Mouse (Mus musculus): ENCODE data around the gene 4930438A08Rik. TPM values are rescaled to one million over a fixed set of nuclear protein-coding genes. Genes with fewer than 3 reads are reported as not detected.
A peak's percentile ranks its signal among the peaks of the same experiment; 100 is the strongest.
"Not testable (repeated sequence)": the region's sequence is repeated elsewhere in the genome, so short reads cannot be mapped to it uniquely, and the experiment has no call there.

The 4930438A08Rik gene
- polyA plus RNA-seq, 1 experiment from 2014 or later = not detected

DNA sequence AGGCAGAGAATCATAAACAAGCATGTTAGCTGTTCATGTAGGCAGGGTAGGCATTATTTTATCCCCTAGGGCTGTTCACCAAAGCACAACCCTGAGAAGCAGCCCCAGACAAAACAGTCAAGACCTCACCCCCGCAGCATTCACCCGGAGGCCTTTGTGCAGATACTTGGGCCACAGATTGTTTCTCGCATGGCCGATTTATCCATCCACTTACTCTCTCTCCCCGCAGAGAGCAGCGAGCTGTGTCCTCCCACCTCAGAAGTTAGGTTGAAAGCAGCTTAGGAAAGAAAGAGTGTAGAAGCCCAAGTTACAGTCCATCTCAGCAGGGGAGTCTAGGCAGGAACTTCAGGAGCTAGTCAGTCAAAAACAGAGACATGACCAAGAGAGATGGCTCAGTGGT, 22.8 kb downstream of the 4930438A08Rik start:
- Histone ChIP-seq H3K9me3 (ENCODE audit: control insufficient read depth, low read length) (no peaks in the 10 kb centered on the region), H3K27ac (ENCODE audit: low read depth, low read length) (peak overlapping the region; percentile 31; the same call in 1 of the 2 replicates), H3K27me3 (ENCODE audit: control insufficient read depth, insufficient read depth, low read length) (no peaks in the 10 kb centered on the region), H3K9ac (ENCODE audit: low read depth, low read length) (no peak overlapping the region), H3K4me3 (ENCODE audit: low read length) (no peak overlapping the region), H3K4me2 (replicated peaks; ENCODE audit: low read depth, low read length) (no peak overlapping the region), H3K4me1 (ENCODE audit: control insufficient read depth, insufficient read depth, low read length) (peaks cover 3% of the 10 kb centered on the region; the same call in 1 of the 2 replicates), H3K36me3 (ENCODE audit: control insufficient read depth, insufficient read depth, low read length) (no peaks in the 10 kb centered on the region)
- 40% methylated on average over 6 of the region's 6 CpGs for WGBS
- ATAC-seq (ENCODE audit: low FRiP score, low TSS enrichment) = no peak

DNA sequence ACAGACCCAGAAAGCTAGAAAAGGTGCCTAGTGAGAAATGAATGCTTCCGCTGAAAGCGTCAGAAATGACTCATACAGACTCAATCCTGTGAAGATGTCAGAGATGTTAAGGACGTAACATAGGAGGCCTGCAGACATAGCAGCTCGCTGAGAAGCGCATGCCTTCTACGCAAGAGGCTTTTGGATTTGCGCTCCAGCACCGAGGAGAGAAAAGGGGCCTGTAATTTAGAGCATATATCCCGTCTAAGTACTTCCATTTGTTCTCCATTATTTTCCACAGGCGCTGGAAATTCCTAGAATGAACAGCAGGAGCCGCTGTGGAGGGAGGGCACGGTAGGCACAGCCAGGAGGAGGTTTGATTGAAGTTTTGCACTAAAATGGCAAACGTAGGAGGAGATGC, 26.5 kb downstream of the 4930438A08Rik start:
- H3K9me3 ChIP-seq (ENCODE audit: control insufficient read depth, low read length) = no peaks in the 10 kb centered on the region
- no peaks in the 10 kb centered on the region for H3K27me3 ChIP-seq (ENCODE audit: control insufficient read depth, insufficient read depth, low read length)
- no peak for ATAC-seq (ENCODE audit: low FRiP score, low TSS enrichment)
- WGBS = 13% methylated on average over 13 of the region's 13 CpGs
- H3K9ac ChIP-seq (ENCODE audit: low read depth, low read length) = no peak overlapping the region
- H3K27ac ChIP-seq (ENCODE audit: low read depth, low read length) = no peak overlapping the region
- peak overlapping the region; percentile 50 for H3K4me2 ChIP-seq (replicated peaks; ENCODE audit: low read depth, low read length)
- H3K36me3 ChIP-seq (ENCODE audit: control insufficient read depth, insufficient read depth, low read length) = no peaks in the 10 kb centered on the region
- peak overlapping the region; percentile 55 for H3K4me3 ChIP-seq (ENCODE audit: low read length)
- H3K4me1 ChIP-seq (ENCODE audit: control insufficient read depth, insufficient read depth, low read length) = peaks cover 8% of the 10 kb centered on the region; the same call in 1 of the 2 replicates

DNA sequence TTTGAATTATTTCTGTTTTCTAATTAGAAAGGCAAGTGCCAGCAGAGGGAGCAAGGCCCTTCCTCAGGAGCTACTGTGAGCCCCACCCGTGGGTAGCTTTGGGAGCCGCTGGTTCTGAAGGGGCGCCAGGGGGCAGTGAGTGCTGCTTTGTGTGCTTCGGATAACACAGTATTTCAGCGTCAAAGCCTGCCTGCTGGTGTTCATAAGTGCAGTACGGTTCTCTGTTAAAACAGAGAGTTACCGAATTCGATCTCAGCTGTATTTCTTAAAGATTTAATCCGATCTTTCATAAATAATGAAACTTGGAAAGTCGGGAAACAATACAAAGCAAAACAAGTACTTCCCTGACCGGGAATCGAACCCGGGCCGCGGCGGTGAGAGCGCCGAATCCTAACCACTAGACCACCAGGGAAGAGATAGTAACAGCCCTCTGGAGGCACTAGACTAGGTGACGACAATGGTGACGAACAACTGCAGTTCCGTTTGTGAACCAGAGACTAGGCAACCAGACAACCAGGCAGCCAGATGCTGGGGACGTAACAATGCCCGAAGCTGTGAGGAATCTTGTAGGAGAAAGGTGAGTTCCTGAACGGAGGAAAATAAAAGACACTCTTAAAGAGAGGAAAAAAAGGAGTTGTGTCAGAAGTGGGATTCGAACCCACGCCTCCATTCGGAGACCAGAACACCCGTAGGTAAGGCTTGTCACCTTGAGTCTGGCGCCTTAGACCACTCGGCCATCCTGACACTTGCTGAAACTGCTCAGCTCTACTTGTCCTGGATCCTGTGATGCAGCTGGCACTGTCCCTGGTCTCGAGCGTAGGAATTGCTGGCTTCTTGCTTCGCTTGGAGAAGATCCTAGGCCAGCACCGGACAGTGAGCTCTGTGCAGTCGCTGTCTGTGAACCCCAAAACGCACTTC, 27.5 kb downstream of the 4930438A08Rik start:
- WGBS = under 1% methylated on average over 36 of the region's 36 CpGs
- H3K27ac ChIP-seq (ENCODE audit: low read depth, low read length) = peak overlapping the region; percentile 88
- peaks cover 8% of the 10 kb centered on the region; the same call in 1 of the 2 replicates for H3K4me1 ChIP-seq (ENCODE audit: control insufficient read depth, insufficient read depth, low read length)
- H3K4me3 ChIP-seq (ENCODE audit: low read length) = peak overlapping the region; percentile 55
- H3K9ac ChIP-seq (ENCODE audit: low read depth, low read length) = peak overlapping the region; percentile 40
- H3K9me3 ChIP-seq (ENCODE audit: control insufficient read depth, low read length) = no peaks in the 10 kb centered on the region
- H3K36me3 ChIP-seq (ENCODE audit: control insufficient read depth, insufficient read depth, low read length) = no peaks in the 10 kb centered on the region
- H3K4me2 ChIP-seq (replicated peaks; ENCODE audit: low read depth, low read length) = peak overlapping the region; percentile 55
- no peaks in the 10 kb centered on the region for H3K27me3 ChIP-seq (ENCODE audit: control insufficient read depth, insufficient read depth, low read length)
- ATAC-seq (ENCODE audit: low FRiP score, low TSS enrichment) = peak; percentile 93

DNA sequence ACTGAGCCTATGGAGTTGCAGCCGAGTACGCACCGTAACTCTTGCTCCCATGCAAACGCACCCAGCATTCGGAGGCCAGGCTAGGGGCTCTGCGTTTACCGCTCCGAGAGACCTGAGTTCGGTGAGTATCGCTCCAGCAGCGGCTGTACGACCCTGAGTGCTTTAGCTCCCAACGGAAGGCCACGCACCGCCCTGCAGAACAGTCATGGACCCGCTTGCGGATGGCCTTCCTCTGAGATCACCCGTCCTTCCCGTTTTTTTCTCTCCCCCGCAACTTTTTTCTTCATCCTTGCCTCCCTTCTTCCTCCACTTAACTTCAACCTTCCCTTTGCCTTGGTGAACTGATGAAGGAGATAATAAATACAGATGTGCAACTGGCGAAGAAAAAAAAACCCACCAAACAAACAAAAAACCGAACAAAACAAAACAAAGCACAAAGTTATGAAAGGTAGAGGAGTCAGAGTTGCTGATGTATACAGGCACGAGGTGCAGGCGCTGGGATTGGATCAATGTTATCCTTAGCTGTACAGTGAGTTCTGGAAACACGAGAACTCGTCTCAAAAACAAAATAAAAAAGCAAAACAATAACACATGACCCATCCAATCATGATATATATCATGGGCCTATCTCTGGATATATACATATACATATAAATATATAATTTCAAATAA, 28.3 kb downstream of the 4930438A08Rik start:
- no peaks in the 10 kb centered on the region for H3K27me3 ChIP-seq (ENCODE audit: control insufficient read depth, insufficient read depth, low read length)
- peak overlapping the region; percentile 40 for H3K9ac ChIP-seq (ENCODE audit: low read depth, low read length)
- peak overlapping the region; percentile 88 for H3K27ac ChIP-seq (ENCODE audit: low read depth, low read length)
- H3K36me3 ChIP-seq (ENCODE audit: control insufficient read depth, insufficient read depth, low read length) = no peaks in the 10 kb centered on the region
- peaks cover 13% of the 10 kb centered on the region; the same call in 1 of the 2 replicates for H3K4me1 ChIP-seq (ENCODE audit: control insufficient read depth, insufficient read depth, low read length)
- ATAC-seq (ENCODE audit: low FRiP score, low TSS enrichment) = peak; percentile 56
- H3K4me3 ChIP-seq (ENCODE audit: low read length) = peak overlapping the region; percentile 55
- 1% methylated on average over 26 of the region's 26 CpGs for WGBS
- peak overlapping the region; percentile 55 for H3K4me2 ChIP-seq (replicated peaks; ENCODE audit: low read depth, low read length)
- no peaks in the 10 kb centered on the region for H3K9me3 ChIP-seq (ENCODE audit: control insufficient read depth, low read length)

DNA sequence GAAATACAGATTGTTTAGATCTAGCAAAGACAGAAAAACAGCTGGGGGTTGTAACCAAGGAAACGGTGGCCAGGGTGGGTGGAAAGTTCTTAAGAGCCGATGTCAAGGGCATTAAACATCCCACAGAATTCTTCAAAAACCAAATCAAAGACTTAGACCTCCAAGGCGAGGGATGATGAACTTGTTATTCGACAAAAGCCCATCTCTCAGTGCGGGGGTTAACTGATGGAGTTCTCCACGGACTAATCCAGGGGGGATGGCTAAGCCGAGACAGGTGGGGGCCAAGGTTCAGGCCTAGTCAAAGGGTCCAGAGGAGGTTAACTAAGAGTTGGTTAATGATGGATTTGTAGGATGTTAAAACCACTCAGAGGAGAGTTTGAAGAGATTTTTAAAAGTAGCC, 29.0 kb downstream of the 4930438A08Rik start:
- no peak overlapping the region for H3K27ac ChIP-seq (ENCODE audit: low read depth, low read length)
- peaks cover 16% of the 10 kb centered on the region; the same call in 1 of the 2 replicates for H3K4me1 ChIP-seq (ENCODE audit: control insufficient read depth, insufficient read depth, low read length)
- H3K9me3 ChIP-seq (ENCODE audit: control insufficient read depth, low read length) = no peaks in the 10 kb centered on the region
- H3K27me3 ChIP-seq (ENCODE audit: control insufficient read depth, insufficient read depth, low read length) = no peaks in the 10 kb centered on the region
- peak overlapping the region; percentile 21 for H3K4me2 ChIP-seq (replicated peaks; ENCODE audit: low read depth, low read length)
- peak overlapping the region; percentile 1; the same call in 1 of the 2 replicates for H3K4me3 ChIP-seq (ENCODE audit: low read length)
- no peak for ATAC-seq (ENCODE audit: low FRiP score, low TSS enrichment)
- WGBS = 25% methylated on average over 7 of the region's 7 CpGs
- H3K9ac ChIP-seq (ENCODE audit: low read depth, low read length) = no peak overlapping the region
- H3K36me3 ChIP-seq (ENCODE audit: control insufficient read depth, insufficient read depth, low read length) = no peaks in the 10 kb centered on the region

DNA sequence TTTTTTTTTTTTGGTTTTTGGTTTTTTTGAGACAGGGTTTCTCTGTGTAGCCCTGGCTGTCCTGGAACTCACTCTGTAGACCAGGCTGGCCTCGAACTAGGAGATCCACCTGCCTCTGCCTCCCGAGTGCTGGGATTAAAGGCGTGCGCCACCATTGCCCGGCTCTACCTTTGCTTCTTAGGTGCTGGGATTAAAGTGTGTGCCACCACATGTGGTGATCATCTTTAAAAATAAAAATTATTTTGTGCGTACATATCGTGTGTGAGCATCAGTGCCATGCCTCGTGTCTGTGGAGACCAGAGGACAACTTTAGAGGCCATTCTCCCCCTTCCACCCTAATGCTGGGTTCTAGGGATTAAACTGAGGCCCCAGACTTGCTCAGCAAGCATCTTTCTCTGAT, 30.7 kb downstream of the 4930438A08Rik start:
- H3K36me3 ChIP-seq (ENCODE audit: control insufficient read depth, insufficient read depth, low read length); H3K27ac ChIP-seq (ENCODE audit: low read depth, low read length); H3K9me3 ChIP-seq (ENCODE audit: control insufficient read depth, low read length); H3K9ac ChIP-seq (ENCODE audit: low read depth, low read length); H3K27me3 ChIP-seq (ENCODE audit: control insufficient read depth, insufficient read depth, low read length); H3K4me2 ChIP-seq (replicated peaks; ENCODE audit: low read depth, low read length); ATAC-seq (ENCODE audit: low FRiP score, low TSS enrichment); H3K4me3 ChIP-seq (ENCODE audit: low read length): not testable (repeated sequence)
- WGBS = 93% methylated on average over 8 of the region's 8 CpGs
- peaks cover 16% of the 10 kb centered on the region; the same call in 1 of the 2 replicates for H3K4me1 ChIP-seq (ENCODE audit: control insufficient read depth, insufficient read depth, low read length)

DNA sequence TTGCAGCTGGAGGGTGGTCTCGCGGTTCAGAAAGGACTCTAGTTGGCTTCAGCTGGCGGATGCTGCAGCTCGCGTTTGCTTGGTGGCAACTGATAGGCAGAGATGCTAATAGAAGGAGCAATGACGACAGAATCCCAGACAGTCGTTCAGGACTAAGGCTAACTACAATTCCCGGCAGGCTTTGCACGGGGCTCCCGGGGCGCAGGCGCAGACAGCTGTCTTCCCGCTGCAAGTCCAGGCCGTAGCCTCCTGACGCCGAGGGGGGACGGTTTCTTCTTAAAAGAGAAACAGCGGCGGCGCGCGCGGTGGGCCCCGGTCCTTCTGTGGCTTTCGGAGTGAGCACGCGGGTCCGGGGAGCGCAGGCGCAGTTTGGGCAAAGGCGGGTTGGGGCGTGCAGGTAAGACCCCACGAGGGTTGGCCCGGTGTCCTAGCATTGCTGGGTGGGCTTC, 32.3 kb downstream of the 4930438A08Rik start, which contains the start of gene Zfp692:
Zfp692 (plus strand) TSS at position 210 of the 449 bp plus-strand sequence.
- H3K4me3 ChIP-seq (ENCODE audit: low read length) = peak within 1 kb of the TSS; percentile 54
- peak within 1 kb of the TSS; percentile 73 for H3K9ac ChIP-seq (ENCODE audit: low read depth, low read length)
- peak within 1 kb of the TSS; percentile 88 for H3K4me2 ChIP-seq (replicated peaks; ENCODE audit: low read depth, low read length)
- no peaks in the 10 kb centered on the region for H3K36me3 ChIP-seq (ENCODE audit: control insufficient read depth, insufficient read depth, low read length)
- peak; percentile 75 for ATAC-seq (ENCODE audit: low FRiP score, low TSS enrichment)
- H3K27ac ChIP-seq (ENCODE audit: low read depth, low read length) = peak within 1 kb of the TSS; percentile 56; the same call in 1 of the 2 replicates
- H3K4me1 ChIP-seq (ENCODE audit: control insufficient read depth, insufficient read depth, low read length) = peaks cover 13% of the 10 kb centered on the region; the same call in 1 of the 2 replicates
- H3K9me3 ChIP-seq (ENCODE audit: control insufficient read depth, low read length) = no peaks in the 10 kb centered on the region
- no peaks in the 10 kb centered on the region for H3K27me3 ChIP-seq (ENCODE audit: control insufficient read depth, insufficient read depth, low read length)
- under 1% methylated on average over 34 of the region's 34 CpGs for WGBS

DNA sequence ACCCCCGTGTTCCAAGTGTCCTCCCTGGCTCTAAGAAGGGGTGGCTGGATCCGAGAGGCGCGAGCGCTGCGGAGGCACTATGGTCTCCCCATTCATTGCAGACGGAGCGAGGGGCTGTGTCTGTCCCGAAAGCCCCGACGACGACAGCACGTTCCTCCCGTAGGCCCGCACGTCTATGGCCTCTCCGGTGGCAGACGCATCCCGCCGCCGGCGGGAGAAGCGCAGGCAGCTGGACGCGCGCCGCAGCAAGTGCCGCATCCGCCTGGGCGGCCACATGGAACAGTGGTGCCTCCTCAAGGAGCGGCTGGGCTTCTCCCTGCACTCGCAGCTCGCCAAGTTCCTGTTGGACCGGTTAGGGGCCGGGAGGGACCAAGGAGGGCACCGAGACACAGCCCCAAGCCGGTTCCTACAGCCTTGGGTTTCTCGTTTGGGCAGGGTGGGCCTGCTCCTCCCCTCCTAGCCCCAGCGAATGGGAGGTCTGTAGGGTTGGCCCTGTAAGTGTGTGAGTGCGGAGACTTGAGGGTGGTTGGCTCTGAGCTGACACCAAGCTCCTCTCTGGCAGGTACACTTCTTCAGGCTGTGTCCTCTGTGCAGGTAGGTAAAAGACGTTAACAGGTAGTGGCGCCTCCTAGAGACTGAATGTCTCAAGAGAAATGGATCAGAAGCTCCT, 32.9 kb downstream of the 4930438A08Rik start:
- H3K4me1 ChIP-seq (ENCODE audit: control insufficient read depth, insufficient read depth, low read length) = peaks cover 13% of the 10 kb centered on the region; the same call in 1 of the 2 replicates
- ATAC-seq (ENCODE audit: low FRiP score, low TSS enrichment) = peak; percentile 72
- no peaks in the 10 kb centered on the region for H3K36me3 ChIP-seq (ENCODE audit: control insufficient read depth, insufficient read depth, low read length)
- WGBS = 1% methylated on average over 41 of the region's 42 CpGs
- peak overlapping the region; percentile 73 for H3K9ac ChIP-seq (ENCODE audit: low read depth, low read length)
- H3K27me3 ChIP-seq (ENCODE audit: control insufficient read depth, insufficient read depth, low read length) = no peaks in the 10 kb centered on the region
- no peaks in the 10 kb centered on the region for H3K9me3 ChIP-seq (ENCODE audit: control insufficient read depth, low read length)
- peak overlapping the region; percentile 54 for H3K4me3 ChIP-seq (ENCODE audit: low read length)
- H3K27ac ChIP-seq (ENCODE audit: low read depth, low read length) = peak overlapping the region; percentile 56; the same call in 1 of the 2 replicates
- H3K4me2 ChIP-seq (replicated peaks; ENCODE audit: low read depth, low read length) = peak overlapping the region; percentile 88
